Mouse (Mus musculus) CH12.LX (cell line): ENCODE measurements around the gene Hormad1. TPM values are rescaled to one million over a fixed set of nuclear protein-coding genes. Genes with fewer than 3 reads are reported as not detected.

ENCODE experiments used
- DNase-seq: peaks from one replicate; pipeline ENCODE4 v3.0.0-alpha.2; 2013; ENCODE audit errors: extremely low read depth
- H3K27ac ChIP-seq: 2 replicates; pipeline ENCODE4 v1.5.1; 2012; ENCODE audit warnings: low read depth, mild to moderate bottlenecking, control low read depth, moderate library complexity; ENCODE audit not compliant: insufficient read depth
- H3K27me3 ChIP-seq: replicated peaks from 2 replicates; pipeline ENCODE3; 2012; ENCODE audit warnings: inconsistent platforms
- H3K36me3 ChIP-seq, 2 experiments: replicated peaks in 1 of 2; 2 replicates each; pipeline versions ENCODE3 to v1.6.1; 2012; ENCODE audit warnings: inconsistent platforms in 1 of 2, low read length in 1 of 2, mild to moderate bottlenecking in 1 of 2, mixed read lengths in 1 of 2, moderate library complexity in 1 of 2; ENCODE audit not compliant: control insufficient read depth in 1 of 2, insufficient read depth in 1 of 2
- H3K4me1 ChIP-seq, 2 experiments: 2 replicates each; pipeline ENCODE4 v1.6.1; 2012; ENCODE audit warnings: inconsistent platforms in 1 of 2, moderate library complexity in 1 of 2; ENCODE audit not compliant: insufficient read depth in 2 of 2, control insufficient read depth in 1 of 2
- H3K4me2 ChIP-seq: 2 replicates; pipeline ENCODE4 v1.6.1; 2012; ENCODE audit warnings: low read depth, mild to moderate bottlenecking, control low read depth; ENCODE audit not compliant: poor library complexity, insufficient read depth, severe bottlenecking
- H3K4me3 ChIP-seq, 3 experiments: fragments of 150-350 bp in 1 of 3; sonication (generic) in 1 of 3; replicated peaks in 1 of 3; 2 replicates each; pipeline versions ENCODE3 to v1.5.1; 2011 to 2012; ENCODE audit warnings: low read depth in 2 of 3, low read length in 2 of 3, mild to moderate bottlenecking in 2 of 3, moderate library complexity in 2 of 3, control low read depth in 1 of 3, improper control_type of control experiment in 1 of 3, inconsistent platforms in 1 of 3, mixed read lengths in 1 of 3; ENCODE audit not compliant: poor library complexity in 1 of 3
- H3K79me2 ChIP-seq: replicated peaks from 2 replicates; pipeline ENCODE4 v1.6.1; 2012; ENCODE audit warnings: mild to moderate bottlenecking, moderate library complexity; ENCODE audit not compliant: control insufficient read depth, poor library complexity, insufficient read depth, severe bottlenecking; ENCODE audit errors: extremely low read depth
- H3K9ac ChIP-seq: 2 replicates; pipeline ENCODE4 v1.6.1; 2012; ENCODE audit warnings: low read depth, mild to moderate bottlenecking, control low read depth, moderate library complexity; ENCODE audit not compliant: insufficient read depth
- H3K9me3 ChIP-seq: replicated peaks from 2 replicates; pipeline ENCODE3; 2012; ENCODE audit warnings: low read length, inconsistent platforms, mixed read lengths
- ELF1 ChIP-seq: IDR thresholded peaks from 2 replicates; pipeline ENCODE4 v1.6.1; 2014; ENCODE audit warnings: low read depth, mild to moderate bottlenecking, inconsistent platforms, low read length, improper control_type of control experiment
- HCFC1 ChIP-seq: IDR thresholded peaks from 2 replicates; pipeline ENCODE4 v1.6.1; 2012; ENCODE audit warnings: low read depth, mild to moderate bottlenecking, inconsistent platforms, low read length, improper control_type of control experiment
- IRF4 ChIP-seq: IDR thresholded peaks from 2 replicates; pipeline ENCODE4 v1.6.1; 2014; ENCODE audit warnings: low read depth, mild to moderate bottlenecking, inconsistent platforms, low read length, improper control_type of control experiment
- MAZ ChIP-seq: IDR thresholded peaks from 2 replicates; pipeline ENCODE4 v1.6.1; 2012; ENCODE audit warnings: low read depth, mild to moderate bottlenecking, inconsistent platforms, low read length, improper control_type of control experiment, moderate library complexity
- MYC ChIP-seq: IDR thresholded peaks from 2 replicates; pipeline ENCODE4 v1.6.1; 2011; ENCODE audit warnings: low read depth, mild to moderate bottlenecking, improper control_type of control experiment, low read length
- TBP ChIP-seq: conservative IDR thresholded peaks from 2 replicates; pipeline ENCODE4 v1.6.1; 2011; ENCODE audit warnings: low read depth, low read length, improper control_type of control experiment
- ZMIZ1 ChIP-seq: IDR thresholded peaks from 2 replicates; pipeline ENCODE4 v1.6.1; 2012; ENCODE audit warnings: low read depth, mild to moderate bottlenecking, inconsistent platforms, low read length, improper control_type of control experiment
- ZNF384 ChIP-seq: IDR thresholded peaks from 2 replicates; pipeline ENCODE4 v1.6.1; 2012; ENCODE audit warnings: low read depth, low read length, improper control_type of control experiment, inconsistent platforms
- dilution Hi-C: fragments of 300-500 bp; cut with MboI; formaldehyde crosslinking; loops from 2 replicates; pipeline ENCODE4 v1.14.3; 2020; ENCODE audit warnings: low sequenced_read_pairs; ENCODE audit not compliant: extremely low pct_unique_long_range_greater_than_20kb, extremely low pct_ligation_motif_present
- in situ Hi-C: fragments of 300-500 bp; cut with MboI; formaldehyde crosslinking; loops from 3 replicates; pipeline ENCODE4 v1.14.3; 2019; ENCODE audit warnings: low sequenced_read_pairs, low pct_ligation_motif_present, low pct_unique_long_range_greater_than_20kb, mixed read lengths
- polyA plus RNA-seq: library from polyadenylated mRNA; unstranded; fragments of >175 nt; gene quantifications from 2 replicates; pipeline ENCODE4 v1.2.1, GENCODE M21; 2012; ENCODE audit warnings: low read depth; ENCODE audit not compliant: insufficient read length
- total RNA-seq, 2 experiments: library from RNA; depleted of rRNA; stranded (reverse); fragments of 300-350 nt in 1 of 2; fragments of >200 nt in 1 of 2; gene quantifications; 2 replicates each; pipeline ENCODE4 v1.2.3; 2012 to 2014

Hormad1 gene
- total and polyA plus RNA-seq, 3 experiments: not detected

DNA sequence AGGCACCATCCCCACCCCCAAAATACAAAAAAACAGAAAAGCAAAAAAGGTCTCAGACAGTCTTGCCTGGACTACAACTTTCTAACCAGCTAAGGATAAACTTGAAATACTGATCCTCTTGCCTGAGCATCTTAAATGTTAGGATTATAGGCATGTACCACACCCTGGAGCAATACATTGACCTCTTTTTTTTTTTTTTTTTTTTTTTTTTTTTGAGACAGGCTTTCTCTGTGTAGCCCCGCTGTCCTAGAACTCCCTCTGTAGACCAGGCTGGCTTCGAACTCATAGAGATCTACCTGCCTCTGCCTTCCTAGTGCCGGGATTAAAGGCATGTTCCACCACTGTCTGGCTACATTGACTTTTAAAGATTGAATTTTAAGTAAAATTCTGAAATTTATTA, 1.3 kb downstream of the Hormad1 start:
- no peaks in the 10 kb centered on the region for H3K4me1 ChIP-seq
- in situ Hi-C loops: no loop called here
- no peak overlapping the region for H3K27ac ChIP-seq
- H3K79me2 ChIP-seq: no peaks in the 10 kb centered on the region
- dilution Hi-C loops: no loop called here
- TF ChIP-seq ZMIZ1: no peak
- TF ChIP-seq ZNF384: peak; percentile 66; the same call in 1 of the 2 replicates
- H3K36me3 ChIP-seq: peaks cover 3 to 7% of the 10 kb centered on the region in 2 experiments
- no peak overlapping the region for H3K4me3 ChIP-seq
- H3K9me3 ChIP-seq: no peaks in the 10 kb centered on the region
- H3K9ac ChIP-seq: no peak overlapping the region
- H3K27me3 ChIP-seq: no peaks in the 10 kb centered on the region
- H3K4me2 ChIP-seq: no peak overlapping the region
- DNase-seq: no peak

DNA sequence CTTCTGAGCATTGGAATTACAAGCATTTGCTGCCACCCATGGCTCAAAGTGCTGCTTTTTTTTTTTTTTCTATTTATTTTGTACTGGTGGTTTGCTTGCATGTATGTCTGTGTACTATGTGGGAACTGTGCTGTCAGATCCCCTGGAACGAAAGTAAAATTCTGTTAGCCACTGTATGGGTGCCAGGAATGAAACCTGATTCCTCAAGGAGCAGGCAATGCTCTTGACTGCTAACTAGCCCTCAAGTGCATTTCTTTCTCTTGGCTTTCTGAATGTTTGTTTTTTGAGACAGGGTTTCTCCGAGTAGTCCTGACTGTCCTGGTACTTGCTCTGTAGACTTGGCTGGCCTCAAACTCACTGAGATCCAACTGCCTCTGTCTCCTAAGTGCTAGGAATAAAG, 2.3 kb downstream of the Hormad1 start:
- Histone ChIP-seq H3K36me3 (no peaks in the 10 kb centered on the region), H3K9me3 (no peaks in the 10 kb centered on the region), H3K27me3 (no peaks in the 10 kb centered on the region), H3K4me2 (no peak overlapping the region), H3K27ac (no peak overlapping the region), H3K79me2 (no peaks in the 10 kb centered on the region), H3K9ac (no peak overlapping the region), H3K4me1 (no peaks in the 10 kb centered on the region), H3K4me3 (no peak overlapping the region)
- in situ Hi-C loops (no loop called here), dilution Hi-C loops (no loop called here)
- no peak for TF ChIP-seq HCFC1
- TF ChIP-seq MYC: no peak
- TF ChIP-seq IRF4: no peak
- TF ChIP-seq ELF1: no peak
- no peak for DNase-seq

DNA sequence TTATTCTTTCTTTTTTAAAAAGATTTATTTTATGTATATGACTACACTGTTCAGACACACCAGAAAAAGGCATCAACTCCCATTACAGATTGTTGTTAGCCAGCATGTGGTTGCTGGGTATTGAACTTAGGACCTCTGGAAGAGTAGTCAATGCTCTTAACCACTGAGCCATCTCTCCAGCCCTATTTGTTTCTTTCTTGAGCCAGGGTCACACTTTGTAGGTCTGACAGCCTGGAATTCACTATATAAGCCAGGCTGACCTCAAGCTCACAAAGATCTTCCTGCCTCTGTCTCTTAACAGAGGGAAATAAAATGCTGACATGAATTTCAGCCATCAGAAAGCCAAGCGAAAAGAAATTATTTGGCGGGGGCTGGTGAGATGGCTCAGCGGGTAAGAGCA, 10.1 kb downstream of the Hormad1 start:
- in situ Hi-C loops (no loop called here), dilution Hi-C loops (no loop called here)
- no peak for DNase-seq
- H3K4me3 ChIP-seq: no peak overlapping the region
- H3K9me3 ChIP-seq: no peaks in the 10 kb centered on the region
- H3K4me2 ChIP-seq: no peak overlapping the region
- peak; percentile 63; the same call in 1 of the 2 replicates for TF ChIP-seq TBP
- no peak for TF ChIP-seq IRF4
- no peak for TF ChIP-seq HCFC1
- TF ChIP-seq MAZ: no peak
- H3K36me3 ChIP-seq: no peaks in the 10 kb centered on the region
- H3K4me1 ChIP-seq: peaks cover 0 to 9% of the 10 kb centered on the region in 2 experiments; a peak in 2 of 4 replicates
- no peaks in the 10 kb centered on the region for H3K79me2 ChIP-seq
- no peak overlapping the region for H3K9ac ChIP-seq
- H3K27me3 ChIP-seq: no peaks in the 10 kb centered on the region
- H3K27ac ChIP-seq: no peak overlapping the region
